Mouse (Mus musculus) CH12.LX (cell line): ENCODE measurements around the gene Sall4. TPM values are rescaled to one million over a fixed set of nuclear protein-coding genes. Genes with fewer than 3 reads are reported as not detected.

Experiments used
- DNase-seq: peaks from one replicate; pipeline ENCODE4 v3.0.0-alpha.2; 2013; ENCODE audit errors: extremely low read depth
- H3K27ac ChIP-seq: 2 replicates; pipeline ENCODE4 v1.5.1; 2012; ENCODE audit warnings: low read depth, mild to moderate bottlenecking, control low read depth, moderate library complexity; ENCODE audit not compliant: insufficient read depth
- H3K27me3 ChIP-seq: replicated peaks from 2 replicates; pipeline ENCODE3; 2012; ENCODE audit warnings: inconsistent platforms
- H3K36me3 ChIP-seq, 2 experiments: replicated peaks in 1 of 2; 2 replicates each; pipeline versions ENCODE3 to v1.6.1; 2012; ENCODE audit warnings: inconsistent platforms in 1 of 2, low read length in 1 of 2, mild to moderate bottlenecking in 1 of 2, mixed read lengths in 1 of 2, moderate library complexity in 1 of 2; ENCODE audit not compliant: control insufficient read depth in 1 of 2, insufficient read depth in 1 of 2
- H3K4me1 ChIP-seq, 2 experiments: 2 replicates each; pipeline ENCODE4 v1.6.1; 2012; ENCODE audit warnings: inconsistent platforms in 1 of 2, moderate library complexity in 1 of 2; ENCODE audit not compliant: insufficient read depth in 2 of 2, control insufficient read depth in 1 of 2
- H3K4me2 ChIP-seq: 2 replicates; pipeline ENCODE4 v1.6.1; 2012; ENCODE audit warnings: low read depth, mild to moderate bottlenecking, control low read depth; ENCODE audit not compliant: poor library complexity, insufficient read depth, severe bottlenecking
- H3K4me3 ChIP-seq, 3 experiments: fragments of 150-350 bp in 1 of 3; sonication (generic) in 1 of 3; replicated peaks in 1 of 3; 2 replicates each; pipeline versions ENCODE3 to v1.5.1; 2011 to 2012; ENCODE audit warnings: low read depth in 2 of 3, low read length in 2 of 3, mild to moderate bottlenecking in 2 of 3, moderate library complexity in 2 of 3, control low read depth in 1 of 3, improper control_type of control experiment in 1 of 3, inconsistent platforms in 1 of 3, mixed read lengths in 1 of 3; ENCODE audit not compliant: poor library complexity in 1 of 3
- H3K79me2 ChIP-seq: replicated peaks from 2 replicates; pipeline ENCODE4 v1.6.1; 2012; ENCODE audit warnings: mild to moderate bottlenecking, moderate library complexity; ENCODE audit not compliant: control insufficient read depth, poor library complexity, insufficient read depth, severe bottlenecking; ENCODE audit errors: extremely low read depth
- H3K9ac ChIP-seq: 2 replicates; pipeline ENCODE4 v1.6.1; 2012; ENCODE audit warnings: low read depth, mild to moderate bottlenecking, control low read depth, moderate library complexity; ENCODE audit not compliant: insufficient read depth
- H3K9me3 ChIP-seq: replicated peaks from 2 replicates; pipeline ENCODE3; 2012; ENCODE audit warnings: low read length, inconsistent platforms, mixed read lengths
- CHD1 ChIP-seq: IDR thresholded peaks from 2 replicates; pipeline ENCODE4 v1.6.1; 2012; ENCODE audit warnings: low read depth, low read length, improper control_type of control experiment, inconsistent platforms
- ELF1 ChIP-seq: IDR thresholded peaks from 2 replicates; pipeline ENCODE4 v1.6.1; 2014; ENCODE audit warnings: low read depth, mild to moderate bottlenecking, inconsistent platforms, low read length, improper control_type of control experiment
- HCFC1 ChIP-seq: IDR thresholded peaks from 2 replicates; pipeline ENCODE4 v1.6.1; 2012; ENCODE audit warnings: low read depth, mild to moderate bottlenecking, inconsistent platforms, low read length, improper control_type of control experiment
- IRF4 ChIP-seq: IDR thresholded peaks from 2 replicates; pipeline ENCODE4 v1.6.1; 2014; ENCODE audit warnings: low read depth, mild to moderate bottlenecking, inconsistent platforms, low read length, improper control_type of control experiment
- JUND ChIP-seq: conservative IDR thresholded peaks from 2 replicates; pipeline ENCODE4 v1.6.1; 2011; ENCODE audit warnings: low read depth, low read length, improper control_type of control experiment
- MAZ ChIP-seq: IDR thresholded peaks from 2 replicates; pipeline ENCODE4 v1.6.1; 2012; ENCODE audit warnings: low read depth, mild to moderate bottlenecking, inconsistent platforms, low read length, improper control_type of control experiment, moderate library complexity
- MXI1 ChIP-seq: IDR thresholded peaks from 2 replicates; pipeline ENCODE4 v1.6.1; 2011; ENCODE audit warnings: mild to moderate bottlenecking, low read depth, low read length, improper control_type of control experiment
- MYC ChIP-seq: IDR thresholded peaks from 2 replicates; pipeline ENCODE4 v1.6.1; 2011; ENCODE audit warnings: low read depth, mild to moderate bottlenecking, improper control_type of control experiment, low read length
- NRF1 ChIP-seq: IDR thresholded peaks from 2 replicates; pipeline ENCODE4 v1.6.1; 2014; ENCODE audit warnings: low read depth, mild to moderate bottlenecking, inconsistent platforms, low read length, improper control_type of control experiment, moderate library complexity
- POLR2AphosphoS2 ChIP-seq: IDR thresholded peaks from 2 replicates; pipeline ENCODE4 v1.6.1; 2011; ENCODE audit warnings: low read depth, low read length, improper control_type of control experiment
- RCOR1 ChIP-seq: conservative IDR thresholded peaks from 2 replicates; pipeline ENCODE4 v1.6.1; 2012; ENCODE audit warnings: low read depth, mild to moderate bottlenecking, inconsistent platforms, low read length, improper control_type of control experiment
- TBP ChIP-seq: conservative IDR thresholded peaks from 2 replicates; pipeline ENCODE4 v1.6.1; 2011; ENCODE audit warnings: low read depth, low read length, improper control_type of control experiment
- TCF12 ChIP-seq: IDR thresholded peaks from 2 replicates; pipeline ENCODE4 v1.6.1; 2014; ENCODE audit warnings: low read depth, mild to moderate bottlenecking, inconsistent platforms, low read length, improper control_type of control experiment
- USF2 ChIP-seq: conservative IDR thresholded peaks from 2 replicates; pipeline ENCODE4 v1.6.1; 2011; ENCODE audit warnings: low read depth, low read length, improper control_type of control experiment
- ZKSCAN1 ChIP-seq: IDR thresholded peaks from 2 replicates; pipeline ENCODE4 v1.6.1; 2012; ENCODE audit warnings: low read depth, inconsistent platforms, low read length, improper control_type of control experiment, borderline replicate concordance
- dilution Hi-C: fragments of 300-500 bp; cut with MboI; formaldehyde crosslinking; loops from 2 replicates; pipeline ENCODE4 v1.14.3; 2020; ENCODE audit warnings: low sequenced_read_pairs; ENCODE audit not compliant: extremely low pct_unique_long_range_greater_than_20kb, extremely low pct_ligation_motif_present
- in situ Hi-C: fragments of 300-500 bp; cut with MboI; formaldehyde crosslinking; loops from 3 replicates; pipeline ENCODE4 v1.14.3; 2019; ENCODE audit warnings: low sequenced_read_pairs, low pct_ligation_motif_present, low pct_unique_long_range_greater_than_20kb, mixed read lengths
- polyA plus RNA-seq: library from polyadenylated mRNA; unstranded; fragments of >175 nt; gene quantifications from 2 replicates; pipeline ENCODE4 v1.2.1, GENCODE M21; 2012; ENCODE audit warnings: low read depth; ENCODE audit not compliant: insufficient read length
- total RNA-seq, 2 experiments: library from RNA; depleted of rRNA; stranded (reverse); fragments of 300-350 nt in 1 of 2; fragments of >200 nt in 1 of 2; gene quantifications; 2 replicates each; pipeline ENCODE4 v1.2.3; 2012 to 2014

The Sall4 gene
- total RNA-seq (2012; rRNA removed) (not detected in 2 replicates), total RNA-seq (2014; rRNA removed) (not detected in 2 replicates), polyA plus RNA-seq (not detected in 2 replicates)

DNA sequence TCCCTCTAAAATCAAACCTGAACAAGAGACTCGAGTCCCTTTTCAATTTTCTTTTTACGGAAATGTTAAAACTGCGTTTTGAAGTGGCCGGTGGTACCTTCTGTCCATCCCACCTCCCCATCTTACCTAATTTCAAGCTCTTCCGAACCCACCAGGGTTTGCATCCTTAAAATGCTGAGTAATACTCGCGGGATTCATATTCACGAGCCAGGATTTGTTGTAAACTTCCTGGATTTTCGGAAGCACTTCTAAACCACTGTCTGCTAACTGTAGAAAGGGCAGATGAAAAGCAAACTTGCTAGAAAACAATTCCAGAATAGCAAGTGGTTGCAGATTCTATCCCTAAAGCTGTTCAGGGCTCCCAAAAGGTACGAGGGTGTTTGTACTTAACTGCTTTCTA is at the start of gene Sall4:
TSS of gene Sall4 (minus strand) at position 362 of the 400 bp plus-strand sequence.
- DNase-seq: no peak
- H3K9ac ChIP-seq: no peak within 1 kb of the TSS
- H3K27ac ChIP-seq: no peak within 1 kb of the TSS
- H3K4me3 ChIP-seq: no peak within 1 kb of the TSS
- H3K9me3 ChIP-seq: peaks cover 18% of the 10 kb centered on the region
- no peaks in the 10 kb centered on the region for H3K36me3 ChIP-seq
- TF ChIP-seq POLR2AphosphoS2 (no peak), HCFC1 (no peak), RCOR1 (no peak), MYC (no peak), NRF1 (no peak), IRF4 (no peak), TCF12 (no peak), JUND (no peak), USF2 (no peak), MXI1 (no peak), CHD1 (no peak)
- dilution Hi-C loops (no loop called here), in situ Hi-C loops (no loop called here)
- H3K4me1 ChIP-seq: peaks cover 0 to 6% of the 10 kb centered on the region in 2 experiments; a peak in 2 of 4 replicates
- no peaks in the 10 kb centered on the region for H3K79me2 ChIP-seq
- H3K27me3 ChIP-seq: peaks cover 59% of the 10 kb centered on the region
- H3K4me2 ChIP-seq: no peak within 1 kb of the TSS

DNA sequence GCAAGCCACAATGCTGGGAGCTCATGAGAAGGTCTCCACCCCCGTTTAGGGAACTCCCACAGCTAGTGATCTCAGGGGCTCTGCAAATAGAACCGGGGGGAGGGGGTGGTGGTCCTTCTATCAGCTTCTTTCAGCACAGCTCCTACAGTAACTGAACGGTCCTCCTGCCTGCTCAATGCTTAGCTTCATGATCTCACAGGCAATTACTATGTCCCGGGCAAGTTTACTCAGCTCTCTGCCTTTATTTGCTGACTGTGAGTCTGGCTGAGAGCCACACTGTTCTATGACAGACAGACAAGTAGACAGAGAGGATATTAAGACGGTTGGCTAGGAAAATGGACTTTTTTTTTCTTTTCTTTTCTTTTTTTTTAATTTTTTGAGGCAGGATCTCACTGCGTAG is 45.5 kb upstream of the Sall4 start:
- Histone ChIP-seq H3K79me2 (no peaks in the 10 kb centered on the region), H3K27me3 (peaks cover 47% of the 10 kb centered on the region), H3K4me2 (no peak overlapping the region), H3K4me1 (no peaks in the 10 kb centered on the region), H3K4me3 (no peak overlapping the region), H3K36me3 (no peaks in the 10 kb centered on the region), H3K27ac (no peak overlapping the region), H3K9me3 (no peaks in the 10 kb centered on the region), H3K9ac (no peak overlapping the region)
- no peak for DNase-seq
- no peak for TF ChIP-seq ELF1
- no peak for TF ChIP-seq NRF1
- no peak for TF ChIP-seq TBP
- no peak for TF ChIP-seq ZKSCAN1
- dilution Hi-C loops (no loop called here), in situ Hi-C loops (no loop called here)

- no peak overlapping the region for H3K4me2 ChIP-seq
- no peaks in the 10 kb centered on the region for H3K36me3 ChIP-seq
- in situ Hi-C loops (no loop called here), dilution Hi-C loops (no loop called here)
- TF ChIP-seq MAZ: no peak
- H3K27me3 ChIP-seq: peaks cover 57% of the 10 kb centered on the region
- H3K9me3 ChIP-seq: no peaks in the 10 kb centered on the region
- H3K4me3 ChIP-seq: no peak overlapping the region
- H3K27ac ChIP-seq: no peak overlapping the region
- no peaks in the 10 kb centered on the region for H3K79me2 ChIP-seq
- no peak for DNase-seq
- no peaks in the 10 kb centered on the region for H3K4me1 ChIP-seq
- H3K9ac ChIP-seq: no peak overlapping the region
These were observed 42.2 kb upstream of the Sall4 start for GRCm38 (mm10) chr2:168809895-168810294.
